Mouse (Mus musculus) heart, embryonic 14.5 days (tissue): ENCODE measurements around the gene Ddrgk1. TPM values are rescaled to one million over a fixed set of nuclear protein-coding genes. Genes with fewer than 3 reads are reported as not detected.
"Not testable (repeated sequence)": the region's sequence is repeated elsewhere in the genome, so short reads cannot be mapped to it uniquely, and the experiment has no call there.

Experiments
- ATAC-seq: fragments of 200-750 bp; cut with Nextera tagmentation; 2 replicates; pipeline ENCODE4 v1.8.0; 2017; ENCODE audit warnings: low read depth, moderate TSS enrichment; ENCODE audit not compliant: insufficient number of reproducible peaks, insufficient read depth, low FRiP score
- H3K27ac ChIP-seq, 2 experiments: fragments of 200-500 bp in 1 of 2; fragments of 300-500 bp in 1 of 2; sonication (generic) in 1 of 2; replicated peaks in 1 of 2; 2 replicates each; pipeline ENCODE4 v1.5.1; 2012 to 2014; ENCODE audit warnings: low read depth in 2 of 2, low read length in 2 of 2, control low read depth in 1 of 2, mild to moderate bottlenecking in 1 of 2, mixed read lengths in 1 of 2; ENCODE audit not compliant: control insufficient read depth in 1 of 2, insufficient read depth in 1 of 2
- H3K27me3 ChIP-seq: fragments of 300-500 bp; sonication (generic); 2 replicates; pipeline ENCODE4 v1.6.1; 2014; ENCODE audit warnings: mild to moderate bottlenecking, low read length, control low read depth; ENCODE audit not compliant: control insufficient read depth, insufficient read depth
- H3K36me3 ChIP-seq: fragments of 300-500 bp; sonication (generic); 2 replicates; pipeline ENCODE4 v1.6.1; 2014; ENCODE audit warnings: mild to moderate bottlenecking, control low read depth, low read length, mixed read lengths; ENCODE audit not compliant: control insufficient read depth, insufficient read depth
- H3K4me1 ChIP-seq, 2 experiments: fragments of 200-500 bp in 1 of 2; fragments of 300-500 bp in 1 of 2; sonication (generic) in 1 of 2; 2 replicates each; pipeline ENCODE4 v1.6.1; 2012 to 2014; ENCODE audit warnings: low read length in 2 of 2, control low read depth in 1 of 2, mixed read lengths in 1 of 2; ENCODE audit not compliant: control insufficient read depth in 2 of 2, insufficient read depth in 2 of 2
- H3K4me2 ChIP-seq: fragments of 300-500 bp; sonication (generic); 2 replicates; pipeline ENCODE4 v1.6.1; 2014; ENCODE audit warnings: mild to moderate bottlenecking, low read length
- H3K4me3 ChIP-seq, 2 experiments: fragments of 200-500 bp in 1 of 2; fragments of 300-500 bp in 1 of 2; sonication (generic) in 1 of 2; 2 replicates each; pipeline ENCODE4 v1.5.1; 2012 to 2014; ENCODE audit warnings: low read length in 2 of 2, mild to moderate bottlenecking in 2 of 2, control low read depth in 1 of 2, low read depth in 1 of 2, moderate library complexity in 1 of 2; ENCODE audit not compliant: control insufficient read depth in 1 of 2, insufficient read depth in 1 of 2
- H3K9ac ChIP-seq: fragments of 300-500 bp; sonication (generic); 2 replicates; pipeline ENCODE4 v1.6.1; 2014; ENCODE audit warnings: mild to moderate bottlenecking, low read length
- H3K9me3 ChIP-seq: fragments of 300-500 bp; sonication (generic); 2 replicates; pipeline ENCODE4 v1.6.1; 2016; ENCODE audit warnings: low read length, control low read depth; ENCODE audit not compliant: control insufficient read depth
- WGBS: fragments of 180-500 bp; shearing (Covaris S2); extraction: QIAGEN DNeasy Blood & Tissue Kit; methylation state at CpG from one replicate; pipeline ENCODE4 v1.1.7; 2014; 5-methylcytosine and 5-hydroxymethylcytosine counted together
- polyA plus RNA-seq: library from polyadenylated mRNA; unstranded; fragments of >200 nt; fragmentation: Nextera tagmentation; extraction: Ambion mirVana; gene quantifications from 2 replicates; pipeline ENCODE4 v1.2.1, GENCODE M21; 2014

Ddrgk1 gene
- polyA plus RNA-seq, 1 experiment from 2014 or later = 44.8 TPM

DNA sequence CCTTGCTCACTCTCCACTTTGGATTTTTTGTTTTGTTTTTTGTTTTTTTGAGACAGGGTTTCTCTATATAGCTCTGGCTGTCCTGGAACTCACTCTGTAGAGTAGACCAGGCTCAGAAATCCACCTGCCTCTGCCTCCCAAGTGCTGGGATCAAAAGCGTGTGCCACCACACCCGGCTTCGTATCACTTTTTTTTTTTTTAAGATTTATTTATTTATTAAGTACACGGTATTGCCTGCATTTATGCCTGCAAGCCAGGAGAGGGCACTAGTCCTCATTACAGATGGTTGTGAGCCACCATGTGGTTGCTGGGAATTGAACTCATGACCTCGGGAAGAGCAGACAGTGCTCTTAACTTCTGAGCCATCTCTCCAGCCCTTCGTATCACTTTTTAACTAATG lies 15.4 kb downstream of the Ddrgk1 start:
- H3K27ac ChIP-seq, H3K9ac ChIP-seq, H3K4me2 ChIP-seq, H3K27me3 ChIP-seq, ATAC-seq, H3K4me1 ChIP-seq, H3K4me3 ChIP-seq, H3K9me3 ChIP-seq: not testable (repeated sequence)
- WGBS = 78% methylated on average over 6 of the region's 6 CpGs
- H3K36me3 ChIP-seq = peaks cover 30% of the 10 kb centered on the region

DNA sequence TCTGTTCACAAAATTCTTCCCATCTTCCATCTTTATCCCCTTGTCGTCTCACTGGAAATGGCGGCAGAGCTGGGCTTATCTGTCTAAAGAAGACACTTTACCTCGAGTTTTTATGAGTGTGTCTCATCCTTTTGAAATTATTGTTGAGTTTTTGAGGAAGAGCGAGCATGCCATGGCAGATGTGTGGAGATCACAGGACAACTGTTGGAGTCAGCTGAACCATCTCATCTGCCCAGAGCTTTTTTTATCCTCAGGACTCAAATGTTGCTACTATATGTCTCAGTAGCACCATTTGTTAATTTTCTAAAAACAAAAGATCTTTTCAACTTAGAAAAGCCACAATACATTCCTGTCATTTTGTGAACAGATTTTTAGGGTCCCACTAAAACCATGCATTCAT lies 19.3 kb downstream of the Ddrgk1 start:
- Histone ChIP-seq H3K4me1 (peaks cover 3 to 4% of the 10 kb centered on the region in 2 experiments; a peak in 2 of 4 replicates), H3K27ac (no peak overlapping the region), H3K9me3 (no peaks in the 10 kb centered on the region), H3K27me3 (peaks cover 4% of the 10 kb centered on the region; the same call in 1 of the 2 replicates), H3K4me2 (no peak overlapping the region), H3K4me3 (no peak overlapping the region), H3K36me3 (peaks cover 5% of the 10 kb centered on the region; the same call in 1 of the 2 replicates), H3K9ac (no peak overlapping the region)
- no peak for ATAC-seq
- WGBS = 72% methylated on average over 4 of the region's 4 CpGs

DNA sequence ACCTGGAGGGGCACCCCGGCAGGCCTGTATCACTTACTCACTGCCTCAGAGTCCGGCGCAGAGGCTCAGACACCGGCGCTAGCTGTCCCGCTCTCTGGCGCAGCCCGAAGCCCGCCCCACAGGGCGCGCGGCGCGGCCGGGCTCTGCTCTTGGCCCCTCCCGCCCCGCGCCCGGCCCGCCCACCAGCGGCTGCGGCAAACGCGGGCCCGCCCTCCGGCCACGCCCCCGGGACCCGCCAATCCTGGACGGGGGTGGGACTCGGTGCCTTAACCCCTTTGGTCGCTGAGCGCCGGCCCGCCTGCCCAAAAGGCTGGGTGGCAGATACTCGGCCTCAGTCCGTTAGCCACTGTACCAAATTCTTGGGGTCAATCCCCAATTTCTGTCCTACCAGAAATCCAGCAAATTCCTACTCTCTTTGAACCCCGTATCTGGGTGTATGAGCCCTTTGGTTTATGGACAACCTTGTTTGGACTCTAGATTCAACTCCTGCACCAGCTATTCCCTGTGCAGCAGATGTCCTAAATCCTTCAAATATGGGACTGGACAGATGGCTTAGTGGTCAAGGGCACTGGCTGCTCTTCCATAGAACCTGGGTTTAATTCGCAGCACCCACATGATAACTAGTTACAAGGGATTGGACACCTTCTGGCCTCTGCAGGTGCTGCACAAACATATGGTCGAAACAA lies 21.6 kb downstream of the Ddrgk1 start, which contains the start of gene Lzts3:
Gene Lzts3, minus strand, starts transcription at position 120 of the 686 bp plus-strand sequence.
- Histone ChIP-seq H3K27me3 (peaks cover 19% of the 10 kb centered on the region), H3K36me3 (no peaks in the 10 kb centered on the region), H3K27ac (no peak within 1 kb of the TSS), H3K4me2 (peak within 1 kb of the TSS; percentile 99), H3K9me3 (no peaks in the 10 kb centered on the region), H3K4me3 (peak within 1 kb of the TSS; percentile 64 to 82), H3K4me1 (peaks cover 3 to 4% of the 10 kb centered on the region in 2 experiments; a peak in 2 of 4 replicates), H3K9ac (peak within 1 kb of the TSS; percentile 80)
- peak; percentile 95 for ATAC-seq
- 3% methylated on average over 39 of the region's 40 CpGs for WGBS

DNA sequence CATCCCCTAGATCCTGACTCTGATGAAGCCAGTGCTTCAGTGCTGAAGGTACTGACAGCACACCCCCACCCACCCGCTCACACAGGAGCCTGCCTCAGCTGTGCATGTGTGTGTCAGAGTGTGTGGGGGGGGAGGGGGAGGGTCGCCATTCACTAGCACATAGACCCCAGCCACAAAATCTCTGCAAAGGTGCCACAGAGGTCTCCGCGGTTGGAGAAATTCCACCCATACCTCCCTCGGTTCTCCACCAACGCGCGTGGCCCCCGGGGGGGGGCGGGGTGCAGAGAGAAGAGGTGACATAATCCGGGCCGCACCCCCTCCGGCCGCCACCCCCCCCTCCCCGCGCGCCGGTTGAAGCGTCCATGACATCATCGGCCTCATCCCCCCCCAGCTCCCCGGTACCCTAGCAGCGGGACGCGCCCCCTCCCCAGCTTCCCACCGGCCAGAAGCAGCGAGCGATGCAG lies 22.2 kb downstream of the Ddrgk1 start:
- H3K27ac ChIP-seq = no peak overlapping the region

DNA sequence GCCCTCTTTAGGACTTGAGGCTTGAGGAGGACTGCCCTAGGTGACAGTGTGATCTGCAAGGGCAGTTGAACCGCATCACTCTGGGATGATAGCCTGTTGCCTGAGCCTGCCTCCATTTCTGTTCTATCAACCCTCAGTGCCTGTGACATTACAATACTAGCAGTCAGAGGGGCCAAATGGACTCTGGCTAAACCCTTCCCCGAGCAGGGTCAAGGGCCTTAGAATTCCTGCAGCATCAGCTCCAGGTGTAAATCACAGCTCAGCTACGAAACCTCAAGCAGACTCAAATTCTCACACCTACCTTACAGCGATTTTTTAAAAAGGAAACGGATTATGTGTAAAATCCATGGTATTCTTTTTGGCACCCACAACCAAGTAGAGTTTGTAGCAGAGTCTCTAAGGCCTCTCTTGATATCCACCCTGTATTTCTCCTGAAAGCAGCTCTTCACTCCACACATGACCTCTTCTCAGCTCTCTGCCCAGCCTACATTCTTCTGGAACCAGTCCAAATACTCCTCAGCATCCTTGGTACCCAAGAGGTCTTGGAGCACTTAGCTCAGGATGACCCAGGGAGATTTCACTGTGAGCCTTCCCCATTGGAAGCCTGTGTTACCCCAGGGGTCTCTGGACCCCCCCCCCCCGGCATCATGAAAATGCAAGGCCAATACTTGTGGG lies 23.0 kb downstream of the Ddrgk1 start:
- ATAC-seq = no peak
- Histone ChIP-seq H3K9me3 (no peaks in the 10 kb centered on the region), H3K4me1 (peaks cover 3 to 4% of the 10 kb centered on the region in 2 experiments; a peak in 2 of 4 replicates), H3K9ac (no peak overlapping the region), H3K4me3 (0 out of 4 replicates have a peak overlapping the region, but pooled peaks of 1 of the 2 experiments have one; percentile 64), H3K36me3 (no peaks in the 10 kb centered on the region), H3K27ac (no peak overlapping the region), H3K27me3 (peaks cover 32% of the 10 kb centered on the region), H3K4me2 (peak overlapping the region; percentile 99; the same call in 1 of the 2 replicates)
- WGBS = 64% methylated on average over 6 of the region's 6 CpGs

More for the DNA sequence above, 22.2 kb downstream of the Ddrgk1 start:
- Histone ChIP-seq H3K36me3 (no peaks in the 10 kb centered on the region), H3K27me3 (peaks cover 25% of the 10 kb centered on the region), H3K4me2 (peak overlapping the region; percentile 99), H3K9me3 (no peaks in the 10 kb centered on the region), H3K4me1 (peaks cover 3 to 4% of the 10 kb centered on the region in 2 experiments; a peak in 2 of 4 replicates), H3K4me3 (peak overlapping the region; percentile 64 to 82), H3K9ac (peak overlapping the region; percentile 80)
- WGBS = under 1% methylated on average over 14 of the region's 27 CpGs
- peak; percentile 37 for ATAC-seq

DNA sequence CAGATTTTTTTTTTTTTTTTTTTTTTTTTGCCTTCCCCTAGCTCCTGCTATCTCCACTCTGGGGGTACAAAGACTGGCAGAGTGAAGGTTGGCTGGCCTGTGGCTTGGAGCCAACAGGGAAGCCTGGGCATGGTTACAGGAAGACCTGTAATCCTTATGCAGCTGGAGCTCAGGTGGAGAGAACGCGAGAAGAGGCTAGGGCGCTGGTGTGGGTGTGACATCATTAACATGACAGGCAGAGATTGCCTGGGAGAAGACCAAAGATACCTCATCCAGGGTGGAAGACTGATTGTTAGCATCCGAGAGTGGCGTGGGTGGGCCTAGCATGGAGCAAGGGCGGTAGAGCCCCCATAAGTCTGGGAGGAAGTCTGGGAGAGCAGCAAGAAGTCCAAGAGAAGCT lies 25.2 kb downstream of the Ddrgk1 start:
- Histone ChIP-seq H3K27ac (no peak overlapping the region), H3K36me3 (no peaks in the 10 kb centered on the region), H3K4me1 (peaks cover 10 to 23% of the 10 kb centered on the region in 2 experiments; a peak in 3 of 4 replicates), H3K4me2 (no peak overlapping the region), H3K9me3 (no peaks in the 10 kb centered on the region), H3K9ac (no peak overlapping the region), H3K4me3 (no peak overlapping the region), H3K27me3 (peaks cover 54% of the 10 kb centered on the region)
- no peak for ATAC-seq
- WGBS = 70% methylated on average over 6 of the region's 6 CpGs

DNA sequence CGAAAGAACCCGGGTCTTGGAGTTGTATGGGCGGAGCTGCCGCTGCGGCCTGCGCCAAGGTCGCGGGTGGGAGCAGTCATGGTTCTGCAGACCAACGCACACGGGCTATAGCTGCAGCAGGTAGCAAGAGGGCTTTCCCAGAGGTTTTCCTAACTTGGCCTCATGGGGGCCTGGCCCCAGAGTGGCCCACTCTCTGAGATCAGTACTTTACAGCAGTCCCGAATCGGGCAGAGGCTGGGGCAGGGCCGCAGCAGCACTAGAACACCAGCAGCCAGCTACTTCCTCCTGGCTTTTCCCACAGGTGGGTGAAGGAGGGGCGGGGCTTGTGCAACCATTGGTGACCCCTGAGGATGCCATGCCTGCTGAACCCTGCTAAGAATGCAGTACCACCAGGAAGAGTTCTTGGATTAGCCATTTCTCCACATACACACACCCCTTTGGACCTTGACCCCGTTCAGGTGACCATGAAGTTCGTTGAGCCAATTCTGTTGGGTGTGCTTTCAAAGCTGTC lies 26.3 kb downstream of the Ddrgk1 start:
- ATAC-seq = no peak
- Histone ChIP-seq H3K27me3 (peaks cover 65% of the 10 kb centered on the region), H3K9me3 (no peaks in the 10 kb centered on the region), H3K36me3 (no peaks in the 10 kb centered on the region), H3K27ac (no peak overlapping the region), H3K4me2 (no peak overlapping the region), H3K9ac (no peak overlapping the region), H3K4me3 (no peak overlapping the region), H3K4me1 (peaks cover 10 to 23% of the 10 kb centered on the region in 2 experiments; a peak in 3 of 4 replicates)
- WGBS = 28% methylated on average over 16 of the region's 16 CpGs
